Mouse (Mus musculus) hindlimb bud, embryonic 11.5 days (tissue): ENCODE results near the gene Hoxd4.

Experiments used
- DNase-seq: peaks from one replicate; pipeline ENCODE4 v3.0.0-alpha.2; 2012; ENCODE audit warnings: low read depth, low spot score; ENCODE audit errors: extremely low spot score

The Hoxd4 gene

DNA sequence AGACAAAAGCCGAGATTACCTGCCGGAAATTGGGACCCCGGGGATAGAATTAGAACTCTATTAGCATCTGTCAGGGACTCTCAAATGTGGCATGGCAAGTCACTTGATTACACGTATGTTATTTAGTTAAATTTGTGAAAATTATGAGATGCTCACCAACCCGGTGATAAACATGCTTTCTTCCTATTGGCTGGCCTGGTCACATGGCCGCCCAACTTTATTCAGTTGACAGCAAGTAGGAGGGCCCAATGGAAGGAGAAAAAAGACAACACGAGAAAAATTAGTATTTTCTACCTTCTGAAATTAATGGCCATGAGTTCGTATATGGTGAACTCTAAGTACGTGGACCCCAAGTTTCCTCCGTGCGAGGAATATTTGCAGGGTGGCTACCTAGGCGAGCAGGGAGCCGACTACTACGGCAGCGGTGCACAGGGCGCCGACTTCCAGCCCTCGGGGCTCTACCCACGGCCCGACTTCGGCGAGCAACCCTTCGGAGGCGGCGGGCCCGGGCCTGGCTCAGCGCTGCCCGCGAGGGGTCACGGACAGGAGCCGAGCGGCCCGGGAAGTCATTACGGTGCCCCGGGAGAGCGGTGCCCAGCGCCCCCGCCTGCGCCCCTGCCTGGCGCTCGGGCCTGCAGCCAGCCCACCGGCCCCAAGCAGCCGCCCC lies 15.4 kb downstream of the Hoxd4 start:
- DNase-seq, result no peak

DNA sequence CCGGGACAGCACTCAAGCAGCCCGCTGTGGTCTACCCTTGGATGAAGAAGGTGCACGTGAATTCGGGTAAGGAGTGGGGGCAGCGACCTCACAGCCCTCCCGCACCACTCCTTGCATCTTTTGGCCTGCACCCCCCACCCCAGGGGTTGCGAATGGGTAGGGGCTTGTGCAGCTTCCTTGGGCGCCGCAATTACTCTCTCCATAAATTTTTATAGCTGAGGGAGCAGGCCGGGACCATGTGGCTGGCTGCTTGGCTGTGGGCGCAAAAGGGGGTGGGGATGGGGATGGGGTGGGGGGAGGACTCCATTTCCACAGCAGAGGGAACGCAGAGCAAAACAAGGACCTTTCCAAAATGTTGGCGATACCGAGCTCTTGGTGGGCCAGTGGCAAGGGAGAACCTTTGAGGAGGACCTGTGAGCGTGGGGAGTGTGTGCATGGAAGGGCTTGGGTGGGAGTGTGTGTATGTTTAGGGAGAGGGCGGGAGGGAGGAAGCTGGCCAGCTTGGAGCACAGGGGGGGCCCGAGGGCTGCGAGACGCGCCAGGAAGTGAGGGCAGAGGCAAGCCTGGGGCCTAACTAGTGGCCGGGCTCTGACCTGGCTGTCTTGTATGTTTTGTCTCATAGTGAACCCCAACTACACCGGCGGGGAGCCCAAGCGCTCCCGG lies 16.0 kb downstream of the Hoxd4 start:
- DNase-seq, result no peak

- DNase-seq, result no peak
Measured at GRCm38 (mm10) chr2:74728303-74728680, 16.6 kb downstream of the Hoxd4 start.

DNA sequence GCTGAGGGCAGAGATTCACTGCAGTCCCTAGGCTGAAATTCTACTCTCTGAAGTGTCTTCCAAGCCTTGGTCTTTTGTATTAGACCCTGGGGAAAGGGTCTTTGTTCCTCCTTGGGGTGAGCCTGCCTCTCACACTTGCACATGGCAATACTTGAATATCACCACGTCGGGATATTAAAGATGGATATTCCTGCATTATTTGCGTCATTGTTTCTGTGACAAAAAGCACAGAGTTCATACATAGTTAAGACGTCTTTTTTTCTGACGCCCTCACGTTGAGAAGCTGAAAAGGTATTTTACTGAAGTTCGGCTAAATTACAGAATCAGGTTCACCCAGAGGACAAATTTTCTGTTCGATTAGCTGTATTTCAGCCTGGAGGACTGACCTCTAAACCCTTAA lies 18.6 kb downstream of the Hoxd4 start:
- no peak for DNase-seq

- DNase-seq, result no peak
Measured at GRCm38 (mm10) chr2:74731055-74731454, 19.3 kb downstream of the Hoxd4 start.

DNA sequence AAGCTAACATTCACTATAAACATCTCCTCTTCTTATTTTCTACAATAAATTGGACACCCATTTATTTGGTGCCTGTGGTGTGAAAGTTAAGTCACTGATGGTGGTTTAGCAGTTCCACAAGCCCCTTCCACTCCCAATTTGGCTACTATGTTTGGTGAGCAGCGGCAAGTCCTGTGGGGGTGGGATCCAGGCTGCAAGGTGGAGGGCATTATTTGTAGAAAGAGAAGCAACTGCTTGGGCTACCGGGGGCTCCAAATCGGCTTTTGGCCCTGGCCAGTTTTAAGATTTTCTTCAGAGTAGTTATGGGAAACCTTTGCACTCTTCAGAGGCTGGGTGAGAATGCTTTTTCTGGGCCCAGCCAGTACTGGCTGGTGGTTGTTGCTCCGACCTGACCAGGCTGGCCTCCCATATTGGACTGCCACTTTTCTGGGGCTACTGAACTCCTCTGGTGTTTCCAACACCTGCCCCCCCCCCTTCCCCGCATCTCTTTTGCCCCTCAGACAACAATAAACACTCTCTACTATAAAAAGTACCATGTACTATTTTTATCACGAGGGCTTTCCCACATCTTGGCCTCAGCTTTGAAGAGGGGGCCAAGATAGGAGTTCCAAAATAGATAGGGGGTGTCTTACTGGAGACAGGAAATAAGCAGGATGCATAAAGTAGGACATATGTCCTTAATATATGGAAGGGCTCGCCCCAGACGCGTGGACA lies 20.2 kb downstream of the Hoxd4 start:
- no peak for DNase-seq

- DNase-seq, result no peak
Measured at GRCm38 (mm10) chr2:74732513-74733316, 21.0 kb downstream of the Hoxd4 start.

DNA sequence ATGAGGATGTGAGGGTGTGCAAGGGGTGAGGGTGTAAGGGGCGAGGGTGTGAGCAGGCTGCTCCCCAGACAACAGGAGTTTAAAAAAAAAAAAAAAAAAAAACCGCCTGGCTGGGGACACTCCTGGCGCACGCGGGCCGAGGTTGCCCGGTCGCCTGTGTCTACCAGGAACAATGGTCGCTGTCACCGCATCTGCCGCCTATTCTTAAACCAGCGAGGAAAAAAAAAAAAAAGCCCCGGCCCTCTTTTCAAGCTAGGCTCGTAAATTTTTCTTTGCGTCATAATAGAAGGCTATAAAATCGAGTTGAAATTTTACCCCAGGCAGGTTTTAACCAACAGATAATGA lies 21.6 kb downstream of the Hoxd4 start:
- DNase-seq, result no peak

GRCm38 (mm10) chr2:74733765-74734164 lies 22.0 kb downstream of the Hoxd4 start:
- no peak for DNase-seq

DNA sequence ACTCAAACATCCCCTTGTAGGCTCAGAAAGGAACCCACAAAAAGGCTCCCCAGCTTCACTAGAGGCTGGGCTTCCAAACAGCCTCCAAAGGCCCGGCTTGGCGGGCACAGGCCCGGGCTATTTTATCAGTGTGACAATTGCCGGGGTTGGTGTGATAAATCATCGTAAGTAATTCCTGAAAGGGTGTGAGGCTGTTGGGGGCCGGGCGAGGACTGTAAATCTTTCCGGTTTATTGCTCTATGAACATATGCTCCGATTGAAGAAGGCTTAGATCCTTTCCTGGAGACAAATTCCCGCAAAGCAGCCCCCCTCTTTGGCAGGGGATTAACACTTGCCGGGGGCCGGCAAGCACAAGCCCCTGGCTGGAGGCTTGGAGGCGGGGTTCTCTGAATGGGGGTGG lies 22.7 kb downstream of the Hoxd4 start:
- DNase-seq, result no peak

DNA sequence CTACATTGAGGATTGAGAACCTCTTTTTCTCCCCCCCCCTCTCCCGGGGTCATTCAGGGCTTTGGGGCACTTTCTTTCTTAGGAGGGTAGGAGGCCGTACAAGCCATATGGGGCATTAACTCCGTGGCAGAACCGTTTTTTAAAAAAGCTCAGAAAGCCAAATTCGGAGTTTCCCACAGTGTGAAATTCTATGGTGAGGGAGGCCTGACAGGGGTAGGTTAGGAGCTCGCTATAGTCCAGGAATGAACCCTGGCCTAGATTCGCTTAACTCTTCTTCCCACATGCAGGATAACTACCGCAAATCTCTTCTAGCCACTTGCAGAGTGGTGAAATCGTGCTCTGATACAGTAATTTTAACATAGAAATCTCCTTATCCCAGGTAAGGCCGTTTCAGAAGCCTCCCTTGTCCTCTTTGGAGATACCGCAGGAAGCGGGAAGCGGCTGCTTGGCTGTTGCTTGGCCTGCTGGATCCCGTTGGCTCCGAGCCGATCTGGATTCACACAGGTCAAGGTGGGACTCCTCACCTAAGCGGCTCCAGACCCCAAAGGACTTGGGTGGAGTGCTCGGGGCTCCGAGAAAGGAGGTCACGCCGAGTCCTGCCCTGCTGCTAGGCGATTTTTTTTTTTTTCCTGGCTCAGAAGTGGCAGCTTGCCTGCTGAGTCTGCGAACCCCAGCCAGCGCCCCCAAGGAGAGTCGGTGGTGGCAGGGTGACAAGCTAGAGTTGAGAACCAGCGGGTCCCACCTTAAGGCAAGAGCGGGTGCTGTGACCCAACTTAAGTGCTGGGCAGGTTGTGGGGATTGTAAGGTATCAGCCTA lies 23.5 kb downstream of the Hoxd4 start:
- DNase-seq, result no peak

DNA sequence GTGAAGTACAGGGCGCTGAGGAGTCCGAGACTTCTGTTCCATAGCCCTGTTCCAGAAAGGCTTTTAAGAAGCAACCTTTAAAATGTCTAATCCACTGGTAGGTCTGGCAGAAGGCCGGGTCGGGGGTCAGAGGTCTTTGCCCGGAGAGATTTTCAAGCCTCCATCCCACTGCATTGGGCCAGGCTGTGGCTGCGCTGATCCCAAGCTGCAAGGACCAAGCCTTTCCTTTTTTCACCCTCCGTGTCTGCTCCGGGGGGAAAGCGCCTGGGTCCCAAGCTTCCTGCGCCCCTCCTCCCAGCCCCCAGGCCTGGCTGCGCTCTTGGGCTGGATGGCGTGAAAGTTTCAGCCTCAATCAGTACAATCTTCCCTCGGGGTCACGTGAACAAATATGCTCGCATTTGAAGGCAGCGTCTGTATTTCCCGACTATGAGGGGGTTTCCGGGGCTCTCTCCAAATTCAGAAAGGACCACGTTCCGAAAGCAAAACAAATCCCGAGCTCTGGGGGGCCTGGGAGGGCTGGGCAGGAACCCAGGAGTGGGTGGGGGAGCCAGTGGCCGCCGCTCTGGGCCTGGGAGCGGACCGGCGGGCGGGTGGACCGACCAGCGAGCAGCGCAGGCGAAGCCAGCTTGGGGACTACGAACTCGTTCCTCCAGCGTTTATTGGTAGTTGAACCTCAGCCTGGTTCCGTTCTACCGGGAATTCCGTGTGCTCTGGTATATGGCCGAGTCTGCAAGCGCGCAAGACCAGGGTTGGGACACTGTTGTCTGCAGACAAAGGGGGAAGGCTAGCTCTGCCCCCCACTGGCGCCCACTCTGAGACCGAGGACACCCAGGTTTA lies 24.3 kb downstream of the Hoxd4 start:
- DNase-seq, result no peak

- no peak for DNase-seq
Measured at GRCm38 (mm10) chr2:74736688-74737577, 25.2 kb downstream of the Hoxd4 start.

DNA sequence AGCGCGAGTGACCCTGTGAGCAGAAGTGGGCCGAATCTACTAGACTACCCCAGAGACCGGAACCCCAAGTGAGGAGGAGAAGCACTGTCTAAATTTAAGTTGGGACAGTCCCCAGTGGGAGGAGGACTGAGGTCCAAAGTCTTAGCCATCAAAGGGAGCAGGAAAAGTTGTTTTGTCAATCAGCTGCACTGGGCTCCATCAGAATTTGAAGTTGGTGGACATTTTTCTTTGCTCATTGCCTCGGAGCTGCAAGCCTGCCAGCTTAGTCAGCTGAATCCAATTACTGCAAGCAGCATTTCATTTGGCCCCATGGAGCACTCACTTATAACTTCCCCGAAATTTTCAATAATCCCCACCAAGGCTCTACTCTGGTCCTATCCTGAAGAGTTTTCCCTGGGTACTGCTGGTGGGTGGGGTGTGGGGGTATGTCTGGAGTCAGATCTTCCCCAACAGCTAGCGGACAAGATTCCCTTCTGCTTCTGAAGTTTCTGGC lies 25.9 kb downstream of the Hoxd4 start:
- DNase-seq, result no peak

DNA sequence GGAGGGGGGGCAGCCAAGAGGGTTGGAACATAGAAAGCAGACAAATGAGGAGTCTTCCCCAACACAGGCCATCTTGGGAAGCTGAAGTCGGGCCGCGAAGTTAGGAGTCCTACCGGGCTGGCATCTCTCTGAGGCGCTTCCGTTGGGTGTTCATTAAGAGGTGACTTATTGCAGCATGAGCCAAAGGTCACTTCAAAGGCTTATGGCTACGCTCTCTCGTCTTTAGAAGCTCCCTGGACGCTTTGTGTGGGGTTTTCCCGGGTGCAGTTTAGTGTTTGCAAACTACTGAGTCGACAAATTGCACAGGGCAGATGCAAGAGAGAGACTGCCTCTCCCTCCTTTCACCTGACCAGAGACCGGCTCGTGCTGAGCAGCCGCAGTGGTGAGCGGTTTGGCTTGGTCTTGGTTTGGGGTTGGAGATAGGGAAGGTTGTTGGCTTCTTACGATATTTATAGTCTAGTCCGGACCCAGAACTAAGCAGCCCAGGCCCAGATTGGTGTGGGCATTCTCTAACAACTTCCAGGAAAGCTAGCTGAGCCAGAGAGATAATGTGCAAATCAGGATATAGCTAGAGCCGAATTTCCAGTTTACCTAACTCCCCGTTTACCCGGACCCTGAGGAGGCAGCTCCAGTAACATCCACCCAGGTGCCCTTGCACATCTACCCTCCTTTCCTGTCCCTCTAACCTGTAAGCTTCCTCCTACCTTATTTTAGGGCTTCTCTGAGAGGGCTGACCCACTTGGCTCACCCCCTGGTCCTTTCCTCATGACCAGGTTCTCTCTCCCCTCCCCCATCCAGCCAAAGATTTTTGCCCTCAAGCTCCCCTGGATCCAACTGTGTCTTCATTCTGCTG lies 27.1 kb downstream of the Hoxd4 start:
- DNase-seq, result no peak

- no peak for DNase-seq
Measured at GRCm38 (mm10) chr2:74739476-74739800, 27.7 kb downstream of the Hoxd4 start.

DNA sequence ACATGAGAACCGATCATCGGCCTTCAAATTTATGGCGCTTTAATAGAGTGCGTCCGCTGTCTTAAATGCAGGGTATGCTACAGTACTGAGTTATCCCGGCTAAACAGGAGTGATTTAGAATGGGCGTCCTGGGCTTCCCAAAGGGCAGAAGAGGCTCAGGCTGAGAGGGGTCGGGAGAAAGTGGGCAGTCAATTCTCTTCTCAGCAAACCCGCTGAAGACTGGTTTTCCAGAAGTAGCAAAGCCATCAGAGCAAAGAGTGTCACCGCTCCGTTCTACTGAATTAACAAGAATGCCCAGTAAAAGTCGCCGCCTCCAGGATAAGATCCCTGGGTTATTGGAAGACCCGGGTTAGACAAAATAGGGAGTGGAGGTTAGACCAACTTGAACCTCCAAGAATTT lies 28.1 kb downstream of the Hoxd4 start:
- DNase-seq, result no peak
